Mouse (Mus musculus) T-cell, adult 2 months (primary cell): ENCODE results near the gene Cstb.
"Not testable (repeated sequence)": the region's sequence is repeated elsewhere in the genome, so short reads cannot be mapped to it uniquely, and the experiment has no call there.

Source experiments
- DNase-seq: peaks from one replicate; pipeline ENCODE4 v3.0.0; 2022; ENCODE audit warnings: low spot score

Cstb gene

DNA sequence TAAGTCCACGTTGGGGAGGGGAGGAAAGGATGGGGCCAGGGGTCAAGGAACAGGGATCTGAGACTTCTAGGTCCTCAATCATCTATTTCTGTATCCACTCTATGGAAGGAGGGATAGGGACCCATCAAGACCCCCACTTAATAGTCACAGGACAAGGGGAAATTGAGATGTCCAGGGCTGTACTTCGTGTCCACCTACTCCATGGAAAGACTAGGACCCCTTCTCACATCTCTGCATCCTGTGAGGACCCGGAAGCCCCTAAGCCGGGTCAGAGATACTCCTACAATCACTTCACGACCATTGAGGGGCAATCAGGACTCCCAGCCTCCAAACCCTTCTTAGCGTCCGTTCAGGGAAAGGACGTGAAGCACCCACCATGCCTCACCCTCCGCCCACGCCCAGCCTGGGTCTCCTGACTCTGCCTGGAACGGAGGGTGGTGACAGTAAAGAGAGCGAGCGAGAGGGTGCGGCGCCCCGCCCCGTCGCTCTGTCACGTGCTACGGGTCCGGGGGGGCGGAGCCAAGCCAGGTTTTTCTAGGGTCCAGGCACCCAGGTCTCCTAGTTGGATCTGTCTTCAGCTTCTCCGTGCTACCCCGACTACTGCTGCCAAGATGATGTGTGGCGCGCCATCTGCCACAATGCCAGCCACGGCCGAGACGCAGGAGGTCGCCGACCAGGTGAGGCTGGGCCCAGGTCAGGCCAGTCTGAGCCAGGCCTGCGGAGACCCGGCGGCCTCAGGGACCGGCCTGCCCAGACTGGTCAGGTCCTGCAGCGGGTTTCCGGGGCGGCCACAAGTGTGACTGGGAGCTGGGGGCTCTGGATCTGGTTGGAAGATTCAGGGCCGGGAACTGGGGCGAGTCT lies at the start of gene Cstb:
Cstb (plus strand) TSS at position 489 of the 861 bp plus-strand sequence.
- DNase-seq: peak; percentile 83

DNA sequence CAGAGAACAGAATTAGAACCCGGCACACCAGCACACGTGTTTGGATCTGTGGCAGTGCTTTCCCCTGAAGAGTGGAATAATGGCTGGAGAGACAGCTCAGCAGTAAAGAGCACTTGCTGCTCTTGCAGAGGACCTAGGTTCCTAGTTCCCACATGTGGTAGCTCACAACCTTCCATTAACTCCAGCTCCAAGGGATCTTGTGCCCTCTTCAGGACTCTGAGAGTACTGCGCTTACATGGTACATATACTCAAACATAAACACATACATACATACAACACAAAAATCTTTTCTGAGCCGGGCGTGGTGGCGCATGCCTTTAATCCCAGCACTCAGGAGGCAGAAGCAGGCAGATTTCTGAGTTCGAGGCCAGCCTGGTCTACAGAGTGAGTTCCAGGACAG lies 47.0 kb upstream of the Cstb start:
- DNase-seq: no peak

- no peak for DNase-seq
These were observed 41.9 kb upstream of the Cstb start for GRCm38 (mm10) chr10:78383567-78383966.

- peak; percentile 31 for DNase-seq
These were observed 39.9 kb upstream of the Cstb start for GRCm38 (mm10) chr10:78385520-78385919.

DNA sequence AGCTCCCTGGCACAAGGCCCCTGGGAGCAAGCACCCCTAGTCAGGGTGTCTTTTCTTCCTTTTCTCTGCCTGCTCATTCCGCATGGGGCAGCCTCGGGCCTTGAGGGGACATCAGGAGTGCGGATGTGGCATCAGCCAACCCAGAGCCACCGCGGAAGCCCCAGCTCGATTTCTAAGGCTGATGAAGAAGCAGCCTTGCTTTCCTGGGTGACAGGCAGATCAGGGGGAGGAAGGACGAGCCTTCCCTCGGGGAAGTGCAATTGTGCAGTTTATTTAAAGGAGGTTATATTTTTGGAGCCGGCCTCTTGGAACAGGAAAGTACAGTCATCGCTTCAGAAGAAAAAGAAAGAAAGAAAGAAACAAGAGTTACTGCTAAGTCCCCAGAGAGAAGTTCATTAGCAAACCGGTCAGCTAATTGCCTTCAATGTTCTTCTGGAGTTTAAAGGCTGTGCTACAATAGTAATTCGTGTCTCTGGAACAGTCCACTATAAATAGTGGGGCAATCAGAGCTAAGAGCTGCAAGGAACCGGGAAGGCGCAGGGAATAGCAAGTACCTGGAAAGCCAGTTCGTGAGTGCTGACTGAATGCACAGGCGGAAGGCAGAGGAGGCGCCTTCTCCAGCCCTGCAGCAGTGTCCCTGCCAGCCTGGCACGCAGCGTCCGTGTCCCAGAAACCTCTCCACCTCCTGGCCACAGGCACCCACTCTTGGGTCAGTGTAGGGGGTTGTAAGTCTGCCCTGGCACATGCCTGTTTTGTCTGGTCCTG lies 37.1 kb upstream of the Cstb start:
- DNase-seq: peak; percentile 43

GRCm38 (mm10) chr10:78390982-78391470 lies 34.4 kb upstream of the Cstb start:
- DNase-seq: no peak

DNA sequence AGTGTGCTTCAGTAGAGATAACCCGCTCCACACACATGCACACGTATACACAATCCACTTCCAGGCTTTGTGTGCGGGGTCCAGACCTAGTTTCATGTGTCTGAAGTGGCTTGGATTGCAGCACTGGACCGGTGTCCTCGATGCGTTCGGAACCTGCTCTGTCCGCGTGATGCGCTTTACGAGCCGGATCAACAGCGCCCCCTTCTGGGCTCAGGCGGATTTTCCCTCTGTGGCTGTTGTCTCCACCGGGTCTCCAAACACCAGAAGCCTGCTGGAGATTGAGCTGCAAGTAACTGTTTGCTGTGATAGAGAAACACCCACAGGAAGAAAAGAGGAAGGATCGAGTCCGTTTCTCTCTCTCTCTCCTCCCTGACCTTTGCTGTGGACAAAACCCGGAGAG lies 33.4 kb upstream of the Cstb start:
- DNase-seq: peak; percentile 73

DNA sequence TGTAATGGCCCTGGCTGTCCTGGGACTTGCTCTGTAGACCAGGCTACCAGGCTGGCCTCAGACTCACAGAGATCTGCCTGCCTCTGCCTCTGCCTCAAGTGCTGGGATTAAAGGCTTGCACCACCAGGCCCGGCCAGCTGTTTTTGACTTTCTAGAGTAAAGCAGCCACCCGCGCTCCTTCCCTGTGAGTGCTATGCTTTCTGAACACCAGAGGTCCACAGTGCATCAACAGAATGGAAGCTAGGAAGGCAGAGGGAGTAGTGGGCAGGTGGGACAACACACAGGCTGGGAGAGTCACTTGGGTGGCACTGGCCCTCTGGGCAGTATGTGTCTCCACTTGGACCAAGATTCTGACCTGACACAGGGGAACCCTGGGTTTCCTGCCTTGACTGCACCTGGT lies 30.1 kb upstream of the Cstb start:
- DNase-seq: no peak

DNA sequence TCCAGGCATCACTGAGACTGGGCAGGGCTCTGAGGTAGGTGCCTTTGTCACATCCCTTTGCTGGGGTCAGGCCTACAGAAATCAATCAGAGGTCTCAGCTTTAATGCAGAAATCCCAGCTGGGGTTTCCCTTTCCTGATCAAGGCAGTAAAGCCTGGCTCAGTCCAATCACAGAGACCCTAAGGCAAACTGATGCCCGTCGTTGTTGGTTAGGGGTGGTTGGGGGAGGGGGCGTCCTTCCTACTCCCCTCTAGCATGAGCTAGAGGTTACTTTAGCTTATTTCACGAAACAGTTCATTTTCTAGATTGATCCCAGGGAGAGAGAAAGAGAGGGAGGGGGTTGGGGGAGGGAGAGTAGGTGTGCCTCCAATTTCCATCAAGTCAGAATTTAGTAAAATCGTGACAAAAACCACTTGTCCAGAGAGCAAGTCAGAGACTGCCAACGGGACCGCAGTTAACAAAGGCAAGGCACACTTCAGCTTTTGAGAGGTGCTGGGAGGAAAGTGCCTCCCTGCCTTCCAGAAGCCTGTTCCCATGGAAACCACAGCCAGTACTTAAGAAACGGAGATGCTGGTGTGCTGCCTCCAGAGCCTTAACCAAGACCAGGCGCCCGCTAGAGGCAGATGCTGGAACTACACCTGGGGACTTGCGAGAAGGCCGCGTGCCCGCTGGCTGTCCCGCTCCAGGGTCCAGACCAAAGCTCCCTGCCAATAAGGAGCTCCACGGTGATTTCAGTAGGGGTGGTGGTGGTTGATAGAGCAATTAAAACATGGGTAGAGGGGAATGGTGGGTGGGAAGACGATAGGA lies 29.4 kb upstream of the Cstb start:
- peak; percentile 83 for DNase-seq

- DNase-seq: no peak
These were observed 28.9 kb upstream of the Cstb start for GRCm38 (mm10) chr10:78396625-78396885.

GRCm38 (mm10) chr10:78399090-78399657 lies 26.3 kb upstream of the Cstb start:
- peak; percentile 52 for DNase-seq

GRCm38 (mm10) chr10:78401127-78401526 lies 24.3 kb upstream of the Cstb start:
- DNase-seq: no peak

DNA sequence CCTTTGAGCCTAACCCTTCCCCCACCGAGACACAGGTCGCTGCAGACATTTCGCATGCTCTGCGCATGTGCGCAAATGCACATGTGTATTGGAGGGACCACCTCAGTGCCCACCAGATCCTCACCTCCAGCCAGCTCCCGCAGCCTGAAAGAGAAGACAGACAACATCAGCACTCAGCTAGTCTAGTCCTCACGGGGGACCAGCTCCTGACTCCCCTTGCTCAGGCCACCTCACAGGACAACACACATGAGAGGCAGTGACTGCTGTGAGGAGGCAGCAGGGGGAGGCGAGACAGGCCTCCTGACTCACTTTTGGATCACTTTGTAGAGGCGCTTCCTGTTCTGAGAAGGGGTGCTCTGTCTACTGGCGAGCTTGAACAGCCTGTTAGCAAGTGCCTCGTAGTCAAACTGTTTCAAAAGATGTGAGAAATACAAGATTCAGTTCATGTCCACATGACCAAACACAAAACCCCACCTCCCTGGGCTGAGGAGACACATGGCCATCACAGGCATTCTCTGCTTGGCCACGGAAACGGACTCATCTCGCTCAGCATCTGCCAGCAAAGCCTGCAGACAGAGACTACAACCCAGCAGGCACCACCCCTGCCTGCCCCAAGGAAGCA lies 23.1 kb upstream of the Cstb start:
- DNase-seq: no peak

DNA sequence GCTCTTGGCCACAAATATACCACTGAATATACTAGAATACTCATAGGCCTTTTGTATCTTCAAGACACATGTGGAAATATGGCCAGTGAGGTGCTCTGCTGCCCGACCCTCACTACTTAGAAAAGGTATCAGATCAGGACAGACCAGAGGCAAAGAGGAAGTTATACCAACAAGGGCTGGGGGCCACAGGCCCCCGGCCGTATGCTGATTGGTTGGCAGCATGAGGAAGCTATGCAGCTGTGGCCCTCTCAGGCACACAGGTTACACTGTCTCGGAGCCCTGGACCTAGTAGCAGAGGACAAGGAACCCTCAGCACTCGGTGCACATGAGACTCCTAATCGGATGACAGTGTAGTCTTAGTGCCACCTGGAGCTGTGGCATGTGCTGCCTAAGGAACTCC lies 19.3 kb upstream of the Cstb start:
- no peak for DNase-seq

- no peak for DNase-seq
These were observed 18.3 kb upstream of the Cstb start for GRCm38 (mm10) chr10:78407132-78407531.

- no peak for DNase-seq
These were observed 16.3 kb upstream of the Cstb start for GRCm38 (mm10) chr10:78409035-78409788.

DNA sequence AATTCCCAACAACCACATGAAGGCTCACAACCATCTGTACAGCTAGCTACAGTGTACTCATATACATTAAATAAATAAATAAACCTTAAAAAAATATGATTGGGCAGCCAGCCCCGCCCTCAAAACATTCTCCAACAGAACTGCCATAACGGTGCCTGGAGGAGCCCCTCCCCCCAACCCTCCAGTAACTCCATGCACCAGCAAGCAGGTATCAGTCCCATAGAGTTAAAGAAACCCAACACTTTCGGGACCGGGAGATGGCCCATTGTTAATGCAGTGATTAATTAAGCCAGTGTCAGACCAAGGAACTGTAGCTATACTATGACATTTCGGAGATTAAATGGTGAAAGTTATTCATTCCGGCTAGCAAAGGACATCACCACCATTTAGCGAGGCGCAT lies 13.6 kb upstream of the Cstb start:
- no peak for DNase-seq

GRCm38 (mm10) chr10:78412319-78413151 lies 12.9 kb upstream of the Cstb start, which contains the start of gene Rrp1:
Gene Rrp1, minus strand, starts transcription at chr10:78413043.
- peak; percentile 97 for DNase-seq

DNA sequence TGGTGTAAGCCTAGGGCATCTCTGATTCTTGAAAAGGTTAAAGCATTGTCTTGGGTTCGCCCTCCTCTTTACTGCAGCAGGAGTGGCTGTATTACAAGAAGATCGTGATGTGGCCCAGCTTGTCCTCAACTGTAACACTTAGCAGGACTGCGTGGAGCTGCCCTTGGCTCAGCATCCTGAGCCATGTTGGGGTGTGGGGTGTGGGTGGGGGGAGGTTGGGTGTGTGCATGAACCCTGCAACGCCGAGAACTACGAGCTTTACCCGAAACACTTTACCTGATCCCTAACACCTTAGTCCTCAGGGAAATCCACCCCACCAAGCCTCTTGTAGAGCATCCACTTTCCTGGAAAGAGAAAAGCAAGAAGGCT lies 12.3 kb upstream of the Cstb start:
- DNase-seq: no peak

GRCm38 (mm10) chr10:78414936-78415335 lies 10.5 kb upstream of the Cstb start:
- DNase-seq: not testable (repeated sequence)
